Mouse (Mus musculus) heart, embryonic 13.5 days (tissue): ENCODE data around the gene Cct8. TPM values are rescaled to one million over a fixed set of nuclear protein-coding genes. Genes with fewer than 3 reads are reported as not detected.

ENCODE experiments used
- ATAC-seq: fragments of 200-750 bp; cut with Nextera tagmentation; 2 replicates; pipeline ENCODE4 v1.8.0; 2017; ENCODE audit warnings: moderate TSS enrichment; ENCODE audit not compliant: insufficient number of reproducible peaks, low FRiP score, low TSS enrichment; ENCODE audit errors: extremely low read depth
- H3K27ac ChIP-seq: fragments of 300-500 bp; sonication (generic); replicated peaks from 2 replicates; pipeline ENCODE4 v1.5.1; 2015; ENCODE audit warnings: moderate library complexity, mild to moderate bottlenecking, inconsistent platforms
- H3K27me3 ChIP-seq: fragments of 300-500 bp; sonication (generic); replicated peaks from 2 replicates; pipeline ENCODE4 v1.6.1; 2015; ENCODE audit warnings: mild to moderate bottlenecking, inconsistent platforms
- H3K36me3 ChIP-seq: fragments of 300-500 bp; sonication (generic); 2 replicates; pipeline ENCODE4 v1.6.1; 2015; ENCODE audit warnings: mild to moderate bottlenecking, inconsistent platforms
- H3K4me1 ChIP-seq: fragments of 300-500 bp; sonication (generic); 2 replicates; pipeline ENCODE4 v1.6.1; 2015; ENCODE audit warnings: inconsistent platforms
- H3K4me2 ChIP-seq: fragments of 300-500 bp; sonication (generic); 2 replicates; pipeline ENCODE4 v1.6.1; 2015; ENCODE audit warnings: inconsistent platforms, mild to moderate bottlenecking, moderate library complexity
- H3K4me3 ChIP-seq: fragments of 300-500 bp; sonication (generic); 2 replicates; pipeline ENCODE4 v1.5.1; 2015; ENCODE audit warnings: moderate library complexity, mild to moderate bottlenecking, inconsistent platforms
- H3K9ac ChIP-seq: fragments of 300-500 bp; sonication (generic); 2 replicates; pipeline ENCODE4 v1.6.1; 2015; ENCODE audit warnings: inconsistent platforms, mild to moderate bottlenecking, moderate library complexity
- H3K9me3 ChIP-seq: fragments of 300-500 bp; sonication (generic); 2 replicates; pipeline ENCODE4 v1.6.1; 2016; ENCODE audit warnings: inconsistent platforms
- WGBS: fragments of 180-500 bp; shearing (Covaris S2); methylation state at CpG from one replicate; pipeline ENCODE4 v1.1.7; 2015; ENCODE audit warnings: mixed read lengths; 5-methylcytosine and 5-hydroxymethylcytosine counted together
- polyA plus RNA-seq: library from polyadenylated mRNA; unstranded; fragments of >200 nt; fragmentation: Nextera tagmentation; extraction: Ambion mirVana; gene quantifications from 2 replicates; pipeline ENCODE4 v1.2.1, GENCODE M21; 2015

Gene Cct8
- polyA plus RNA-seq, 1 experiment from 2014 or later, result 290 TPM

GRCm38 (mm10) chr16:87443245-87443644, 52.4 kb downstream of the Cct8 start:
- H3K4me3 ChIP-seq, result no peak overlapping the region
- no peak overlapping the region for H3K4me2 ChIP-seq
- no peaks in the 10 kb centered on the region for H3K36me3 ChIP-seq
- no peak for ATAC-seq
- peaks cover 19% of the 10 kb centered on the region for H3K4me1 ChIP-seq
- no peaks in the 10 kb centered on the region for H3K9me3 ChIP-seq
- no peak overlapping the region for H3K9ac ChIP-seq
- no peak overlapping the region for H3K27ac ChIP-seq
- no peaks in the 10 kb centered on the region for H3K27me3 ChIP-seq

- Histone ChIP-seq H3K36me3 (no peaks in the 10 kb centered on the region), H3K4me3 (no peak overlapping the region), H3K27ac (no peak overlapping the region), H3K4me1 (peaks cover 19% of the 10 kb centered on the region), H3K9ac (no peak overlapping the region), H3K9me3 (no peaks in the 10 kb centered on the region), H3K4me2 (no peak overlapping the region), H3K27me3 (no peaks in the 10 kb centered on the region)
- 42% methylated on average over 5 of the region's 5 CpGs for WGBS
- ATAC-seq, result no peak
Observed at GRCm38 (mm10) chr16:87442291-87442690, 53.4 kb downstream of the Cct8 start.

- Histone ChIP-seq H3K4me3 (peak overlapping the region; percentile 90), H3K4me2 (peak overlapping the region; percentile 92), H3K36me3 (peaks cover 5% of the 10 kb centered on the region; the same call in 1 of the 2 replicates), H3K27me3 (no peaks in the 10 kb centered on the region), H3K9me3 (no peaks in the 10 kb centered on the region), H3K9ac (peak overlapping the region; percentile 95), H3K4me1 (peaks cover 19% of the 10 kb centered on the region), H3K27ac (peak overlapping the region; percentile 91)
- ATAC-seq, result no peak
- 20% methylated on average over 9 of the region's 9 CpGs for WGBS
Observed at GRCm38 (mm10) chr16:87441089-87441488, 54.6 kb downstream of the Cct8 start.

GRCm38 (mm10) chr16:87440184-87440686, 55.4 kb downstream of the Cct8 start, which contains the start of gene Rwdd2b:
Gene Rwdd2b, minus strand, starts transcription at chr16:87440573.
- under 1% methylated on average over 38 of the region's 38 CpGs for WGBS
- no peaks in the 10 kb centered on the region for H3K9me3 ChIP-seq
- peak within 1 kb of the TSS; percentile 92 for H3K4me2 ChIP-seq
- H3K9ac ChIP-seq, result peak within 1 kb of the TSS; percentile 95
- H3K4me1 ChIP-seq, result peaks cover 19% of the 10 kb centered on the region
- H3K27ac ChIP-seq, result peak within 1 kb of the TSS; percentile 91
- peak; percentile 94 for ATAC-seq
- H3K4me3 ChIP-seq, result peak within 1 kb of the TSS; percentile 90
- peaks cover 7% of the 10 kb centered on the region; the same call in 1 of the 2 replicates for H3K36me3 ChIP-seq
- no peaks in the 10 kb centered on the region for H3K27me3 ChIP-seq

GRCm38 (mm10) chr16:87438697-87439096, 57.0 kb downstream of the Cct8 start:
- Histone ChIP-seq H3K27ac (no peak overlapping the region), H3K4me2 (no peak overlapping the region), H3K4me1 (peaks cover 19% of the 10 kb centered on the region), H3K9ac (no peak overlapping the region), H3K9me3 (no peaks in the 10 kb centered on the region), H3K4me3 (no peak overlapping the region), H3K36me3 (peaks cover 10% of the 10 kb centered on the region; the same call in 1 of the 2 replicates), H3K27me3 (no peaks in the 10 kb centered on the region)
- no peak for ATAC-seq
- 85% methylated on average over 8 of the region's 8 CpGs for WGBS

GRCm38 (mm10) chr16:87437096-87437495, 58.6 kb downstream of the Cct8 start:
- peaks cover 12% of the 10 kb centered on the region; the same call in 1 of the 2 replicates for H3K36me3 ChIP-seq
- no peaks in the 10 kb centered on the region for H3K27me3 ChIP-seq
- no peak overlapping the region for H3K9ac ChIP-seq
- H3K4me2 ChIP-seq, result no peak overlapping the region
- ATAC-seq, result no peak
- 92% methylated on average over 21 of the region's 21 CpGs for WGBS
- no peaks in the 10 kb centered on the region for H3K9me3 ChIP-seq
- H3K27ac ChIP-seq, result no peak overlapping the region
- H3K4me3 ChIP-seq, result no peak overlapping the region
- H3K4me1 ChIP-seq, result peaks cover 19% of the 10 kb centered on the region

GRCm38 (mm10) chr16:87435411-87436205, 60.1 kb downstream of the Cct8 start:
- H3K9ac ChIP-seq, result no peak overlapping the region
- peaks cover 12% of the 10 kb centered on the region; the same call in 1 of the 2 replicates for H3K36me3 ChIP-seq
- H3K9me3 ChIP-seq, result no peaks in the 10 kb centered on the region
- 74% methylated on average over 13 of the region's 13 CpGs for WGBS
- H3K4me3 ChIP-seq, result no peak overlapping the region
- H3K27me3 ChIP-seq, result no peaks in the 10 kb centered on the region
- H3K27ac ChIP-seq, result no peak overlapping the region
- no peak for ATAC-seq
- peaks cover 15% of the 10 kb centered on the region for H3K4me1 ChIP-seq
- H3K4me2 ChIP-seq, result no peak overlapping the region

- H3K4me2 ChIP-seq, result no peak overlapping the region
- H3K9ac ChIP-seq, result no peak overlapping the region
- H3K27me3 ChIP-seq, result no peaks in the 10 kb centered on the region
- peaks cover 12% of the 10 kb centered on the region; the same call in 1 of the 2 replicates for H3K36me3 ChIP-seq
- no peak overlapping the region for H3K27ac ChIP-seq
- no peak for ATAC-seq
- no peak overlapping the region for H3K4me3 ChIP-seq
- H3K4me1 ChIP-seq, result peaks cover 15% of the 10 kb centered on the region
- 71% methylated on average over 6 of the region's 6 CpGs for WGBS
- H3K9me3 ChIP-seq, result no peaks in the 10 kb centered on the region
Observed at GRCm38 (mm10) chr16:87434946-87435345, 60.7 kb downstream of the Cct8 start.

GRCm38 (mm10) chr16:87434266-87434665, 61.4 kb downstream of the Cct8 start:
- Histone ChIP-seq H3K27ac (no peak overlapping the region), H3K9ac (no peak overlapping the region), H3K9me3 (no peaks in the 10 kb centered on the region), H3K4me3 (no peak overlapping the region), H3K4me1 (peaks cover 8% of the 10 kb centered on the region), H3K36me3 (peaks cover 12% of the 10 kb centered on the region; the same call in 1 of the 2 replicates), H3K4me2 (no peak overlapping the region), H3K27me3 (no peaks in the 10 kb centered on the region)
- WGBS, result 88% methylated on average over 7 of the region's 7 CpGs
- no peak for ATAC-seq
